Comparison of ENCODE assay signal across 8 mouse cellular contexts in the genomic region with DNA sequence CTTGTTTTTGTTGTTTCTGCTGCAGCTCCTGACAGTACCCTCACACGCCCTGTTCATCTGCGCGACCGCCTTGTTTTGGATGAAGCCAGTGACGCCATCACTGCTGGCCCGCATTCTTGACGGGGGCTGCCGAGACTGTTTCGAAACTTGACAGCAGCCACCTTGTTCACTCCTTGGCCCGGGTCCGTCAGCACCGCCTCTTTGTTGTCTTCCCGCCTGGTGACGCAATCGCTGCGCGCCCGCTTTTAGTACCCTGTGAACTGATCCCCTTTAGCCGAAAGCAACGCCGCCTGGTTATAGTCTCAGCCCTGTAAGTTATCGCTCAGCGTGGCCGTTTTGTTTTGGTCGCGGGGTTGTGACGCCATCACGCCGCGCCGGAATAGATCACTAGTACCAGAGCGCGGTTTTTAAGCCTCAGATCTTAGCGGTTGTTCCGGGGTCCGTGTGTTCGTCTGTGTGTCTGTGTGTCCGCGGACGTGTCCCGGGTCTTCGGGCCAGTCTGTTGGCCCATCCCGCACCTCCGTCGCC. TPM values are rescaled to one million over a fixed set of nuclear protein-coding genes. Genes with fewer than 3 reads are reported as not detected.
DNase-seq lines count a peak whose midpoint lies in the region; ATAC-seq and TF ChIP-seq lines count a peak whose summit lies in the region.

No protein-coding gene starts in this region.

- TF ChIP-seq POLR2A in kidney, adult 2 months (IDR thresholded peaks at IDR 0.05; ENCODE audit: low read depth, low read length): no peak
- peak; percentile 8; the same call in 1 of the 2 replicates for TF ChIP-seq POLR2A in spleen, adult 2 months (IDR thresholded peaks at IDR 0.05; ENCODE audit: low read depth, low read length)

- DNase-seq in 3134 (ENCODE audit: extremely low read depth, insufficient read length, low spot score): peak; percentile 80
- DNase-seq in adrenal gland, postnatal 36 days: peak; percentile 94
- peak; percentile 92 to 99 for DNase-seq in heart, adult 18-20 months
- peak; percentile 97 for DNase-seq in kidney, adult 2 months
- DNase-seq in spleen, adult 2 months (ENCODE audit: low read depth in 1 of 2, low spot score in 2 of 2): peak; percentile 86 to 90

- peaks cover 31% of the 10 kb centered on the region for H3K9me3 ChIP-seq in embryonic facial prominence, embryonic 13.5 days
- peaks cover 32% of the 10 kb centered on the region for H3K9me3 ChIP-seq in limb, embryonic 12.5 days
- no peaks in the 10 kb centered on the region for H3K9me3 ChIP-seq in midbrain, embryonic 15.5 days

- H3K36me3 ChIP-seq in embryonic facial prominence, embryonic 13.5 days: peaks cover 13% of the 10 kb centered on the region
- H3K36me3 ChIP-seq in kidney, adult 2 months (ENCODE audit: control insufficient read depth, insufficient read depth, low read length): no peaks in the 10 kb centered on the region
- H3K36me3 ChIP-seq in limb, embryonic 12.5 days: peaks cover 20% of the 10 kb centered on the region
- H3K36me3 ChIP-seq in midbrain, embryonic 15.5 days (replicated peaks): peaks cover 6% of the 10 kb centered on the region; the same call in 1 of the 2 replicates
- H3K36me3 ChIP-seq in spleen, adult 2 months (ENCODE audit: control insufficient read depth, insufficient read depth, low read length): no peaks in the 10 kb centered on the region

- peaks cover 12% of the 10 kb centered on the region for H3K4me1 ChIP-seq in embryonic facial prominence, embryonic 13.5 days
- no peaks in the 10 kb centered on the region for H3K4me1 ChIP-seq in kidney, adult 2 months (ENCODE audit: control insufficient read depth, insufficient read depth, low read length)
- H3K4me1 ChIP-seq in limb, embryonic 12.5 days (replicated peaks): peaks cover 6% of the 10 kb centered on the region
- H3K4me1 ChIP-seq in midbrain, embryonic 15.5 days: peaks cover 18% of the 10 kb centered on the region
- H3K4me1 ChIP-seq in spleen, adult 2 months (ENCODE audit: control insufficient read depth, insufficient read depth, insufficient read length): peaks cover 9% of the 10 kb centered on the region

- TF ChIP-seq CTCF in kidney, adult 2 months (conservative IDR thresholded peaks at IDR 0.05; ENCODE audit: insufficient read depth, insufficient read length, low read depth, low read length): no peak
- TF ChIP-seq CTCF in spleen, adult 2 months (IDR thresholded peaks at IDR 0.05; ENCODE audit: extremely low read depth, insufficient read depth, insufficient read length, insufficient replicate concordance): no peak

- peak overlapping the region; percentile 96 for H3K4me2 ChIP-seq in embryonic facial prominence, embryonic 13.5 days
- H3K4me2 ChIP-seq in limb, embryonic 12.5 days: peak overlapping the region; percentile 98
- peak overlapping the region; percentile 100 for H3K4me2 ChIP-seq in midbrain, embryonic 15.5 days

- ATAC-seq in embryonic facial prominence, embryonic 13.5 days (ENCODE audit: insufficient number of reproducible peaks, insufficient read depth, low FRiP score, low TSS enrichment, low read depth): peak; percentile 83
- ATAC-seq in limb, embryonic 12.5 days (ENCODE audit: insufficient number of reproducible peaks, insufficient read depth, low FRiP score, low TSS enrichment, low read depth): peak; percentile 89
- ATAC-seq in midbrain, embryonic 15.5 days (replicated peaks): peak; percentile 88

- H3K4me3 ChIP-seq in embryonic facial prominence, embryonic 13.5 days: peak overlapping the region; percentile 80
- H3K4me3 ChIP-seq in kidney, adult 2 months (ENCODE audit: insufficient read depth, low read depth, low read length): peak overlapping the region; percentile 66
- peak overlapping the region; percentile 77 for H3K4me3 ChIP-seq in limb, embryonic 12.5 days (replicated peaks)
- H3K4me3 ChIP-seq in midbrain, embryonic 15.5 days: peak overlapping the region; percentile 74
- H3K4me3 ChIP-seq in spleen, adult 2 months (ENCODE audit: extremely low read depth, insufficient read depth, insufficient read length): peak overlapping the region; percentile 89

- H3K27me3 ChIP-seq in embryonic facial prominence, embryonic 13.5 days: no peaks in the 10 kb centered on the region
- no peaks in the 10 kb centered on the region for H3K27me3 ChIP-seq in kidney, adult 2 months (replicated peaks; ENCODE audit: control insufficient read depth, insufficient read depth, low read length)
- H3K27me3 ChIP-seq in limb, embryonic 12.5 days: no peaks in the 10 kb centered on the region
- H3K27me3 ChIP-seq in midbrain, embryonic 15.5 days (replicated peaks): no peaks in the 10 kb centered on the region
- no peaks in the 10 kb centered on the region for H3K27me3 ChIP-seq in spleen, adult 2 months (ENCODE audit: control insufficient read depth, insufficient read depth, low read length)

- under 1% methylated on average over 45 of the region's 45 CpGs for WGBS in embryonic facial prominence, embryonic 13.5 days
- under 1% methylated on average over 45 of the region's 45 CpGs for WGBS in kidney, adult 2 months
- under 1% methylated on average over 45 of the region's 45 CpGs for WGBS in limb, embryonic 12.5 days
- under 1% methylated on average over 45 of the region's 45 CpGs for WGBS in midbrain, embryonic 15.5 days
- under 1% methylated on average over 45 of the region's 45 CpGs for WGBS in spleen, adult 2 months

- H3K27ac ChIP-seq in embryonic facial prominence, embryonic 13.5 days: peak overlapping the region; percentile 95
- peak overlapping the region; percentile 75 for H3K27ac ChIP-seq in kidney, adult 2 months (ENCODE audit: insufficient read depth, low read depth, low read length)
- peak overlapping the region; percentile 93 for H3K27ac ChIP-seq in limb, embryonic 12.5 days
- peak overlapping the region; percentile 93 for H3K27ac ChIP-seq in midbrain, embryonic 15.5 days
- H3K27ac ChIP-seq in spleen, adult 2 months (ENCODE audit: insufficient read depth, low read length): peak overlapping the region; percentile 88

- peak overlapping the region; percentile 80 for H3K9ac ChIP-seq in embryonic facial prominence, embryonic 13.5 days
- peak overlapping the region; percentile 73 for H3K9ac ChIP-seq in limb, embryonic 12.5 days (replicated peaks)
- H3K9ac ChIP-seq in midbrain, embryonic 15.5 days: peak overlapping the region; percentile 60

RNA-seq across cellular contexts. Expression of a gene that starts 18.2 kb away (rescaled TPM):
- total RNA-seq in adrenal gland, postnatal 36 days (2021): not detected
- polyA plus RNA-seq in embryonic facial prominence, embryonic 13.5 days (2015; fragmentation: Nextera tagmentation; extraction: Ambion mirVana): not detected in 2 replicates
- not detected for total RNA-seq in heart, adult 18-20 months (2021)
- not detected in 2 replicates for polyA plus RNA-seq in kidney, adult 2 months (2012; rRNA removed)
- polyA plus RNA-seq in limb, embryonic 12.5 days (2016; fragmentation: Nextera tagmentation; extraction: Ambion mirVana): not detected in 2 replicates
- polyA plus RNA-seq in midbrain, embryonic 15.5 days (2015; fragmentation: Nextera tagmentation; extraction: Ambion mirVana): 0.14 TPM in 1 of 2 replicates, not detected in the other
- polyA plus RNA-seq in spleen, adult 2 months (2012; rRNA removed): not detected in 2 replicates

RNA-seq across cellular contexts. Expression of a gene that starts 35.4 kb away (rescaled TPM):
- total RNA-seq in adrenal gland, postnatal 36 days (2021): under 1 TPM in 1 of 2 experiments, not detected in 1; 0.16 TPM
- polyA plus RNA-seq in embryonic facial prominence, embryonic 13.5 days (2015; fragmentation: Nextera tagmentation; extraction: Ambion mirVana): 0.32 TPM in 1 of 2 replicates, not detected in the other
- total RNA-seq in heart, adult 18-20 months (2021): not detected
- polyA plus RNA-seq in kidney, adult 2 months (2012; rRNA removed): 0.05 and 0.13 TPM in 2 replicates
- 0.05 and 0.11 TPM in 2 replicates for polyA plus RNA-seq in limb, embryonic 12.5 days (2016; fragmentation: Nextera tagmentation; extraction: Ambion mirVana)
- polyA plus RNA-seq in midbrain, embryonic 15.5 days (2015; fragmentation: Nextera tagmentation; extraction: Ambion mirVana): 0.22 TPM in 1 of 2 replicates, not detected in the other
- not detected in 2 replicates for polyA plus RNA-seq in spleen, adult 2 months (2012; rRNA removed)

RNA-seq across cellular contexts. Expression of a gene that starts 37.5 kb away (rescaled TPM):
- 10 to 100 TPM; 24.4 to 29.3 TPM for total RNA-seq in adrenal gland, postnatal 36 days (2021)
- 16.4 and 18.0 TPM in 2 replicates for polyA plus RNA-seq in embryonic facial prominence, embryonic 13.5 days (2015; fragmentation: Nextera tagmentation; extraction: Ambion mirVana)
- total RNA-seq in heart, adult 18-20 months (2021): 10 to 100 TPM; 20.7 to 22.6 TPM
- 17.1 and 19.0 TPM in 2 replicates for polyA plus RNA-seq in kidney, adult 2 months (2012; rRNA removed)
- polyA plus RNA-seq in limb, embryonic 12.5 days (2016; fragmentation: Nextera tagmentation; extraction: Ambion mirVana): 19.4 and 20.5 TPM in 2 replicates
- polyA plus RNA-seq in midbrain, embryonic 15.5 days (2015; fragmentation: Nextera tagmentation; extraction: Ambion mirVana): 15.4 and 18.2 TPM in 2 replicates
- polyA plus RNA-seq in spleen, adult 2 months (2012; rRNA removed): 11.7 and 12.1 TPM in 2 replicates

Comparison
In these comparisons a context has a peak if more than half of its experiments do, and no peak if none do; other contexts are left out.
1. Peak in every context shown above with its lines: DNase-seq, ATAC-seq, H3K4me3 ChIP-seq and H3K27ac ChIP-seq.